Mouse (Mus musculus) embryonic facial prominence, embryonic 12.5 days (tissue): Measurements from ENCODE around the gene 4933430I17Rik. TPM values are rescaled to one million over a fixed set of nuclear protein-coding genes. Genes with fewer than 3 reads are reported as not detected.
A peak's percentile ranks its signal among the peaks of the same experiment; 100 is the strongest.

ENCODE experiments used
- ATAC-seq: fragments of 200-750 bp; cut with Nextera tagmentation; 2 replicates; pipeline ENCODE4 v1.8.0; 2017; ENCODE audit not compliant: insufficient number of reproducible peaks, insufficient read depth, low FRiP score, low TSS enrichment
- H3K27ac ChIP-seq: fragments of 300-500 bp; sonication (generic); 2 replicates; pipeline ENCODE4 v1.5.1; 2016; ENCODE audit warnings: mild to moderate bottlenecking
- H3K27me3 ChIP-seq: fragments of 300-500 bp; sonication (generic); 2 replicates; pipeline ENCODE4 v1.6.1; 2016; ENCODE audit warnings: mild to moderate bottlenecking, moderate library complexity
- H3K36me3 ChIP-seq: fragments of 300-500 bp; sonication (generic); 2 replicates; pipeline ENCODE4 v1.6.1; 2016; ENCODE audit warnings: mild to moderate bottlenecking
- H3K4me1 ChIP-seq: fragments of 300-500 bp; sonication (generic); 2 replicates; pipeline ENCODE4 v1.6.1; 2016
- H3K4me2 ChIP-seq: fragments of 300-500 bp; sonication (generic); replicated peaks from 2 replicates; pipeline ENCODE4 v1.6.1; 2016; ENCODE audit warnings: mild to moderate bottlenecking, moderate library complexity
- H3K4me3 ChIP-seq: fragments of 300-500 bp; sonication (generic); 2 replicates; pipeline ENCODE4 v1.5.1; 2016; ENCODE audit warnings: mild to moderate bottlenecking
- H3K9ac ChIP-seq: fragments of 300-500 bp; sonication (generic); 2 replicates; pipeline ENCODE4 v1.6.1; 2016; ENCODE audit warnings: mild to moderate bottlenecking, moderate library complexity
- H3K9me3 ChIP-seq: fragments of 300-500 bp; sonication (generic); 2 replicates; pipeline ENCODE4 v1.6.1; 2016; ENCODE audit warnings: mild to moderate bottlenecking, moderate library complexity
- WGBS: fragments of 180-500 bp; shearing (Covaris S2); methylation state at CpG from one replicate; pipeline ENCODE4 v1.1.7; 2016; 5-methylcytosine and 5-hydroxymethylcytosine counted together
- polyA plus RNA-seq: library from polyadenylated mRNA; unstranded; fragments of >200 nt; fragmentation: Nextera tagmentation; extraction: Ambion mirVana; gene quantifications from 2 replicates; pipeline ENCODE4 v1.2.1, GENCODE M21; 2016

4933430I17Rik gene
- polyA plus RNA-seq, 1 experiment from 2014 or later: 0.99 TPM

- no peaks in the 10 kb centered on the region for H3K9me3 ChIP-seq
- H3K4me3 ChIP-seq: no peak within 1 kb of the TSS
- WGBS: 51% methylated on average over 6 of the region's 6 CpGs
- no peak within 1 kb of the TSS for H3K4me2 ChIP-seq
- ATAC-seq: no peak
- H3K36me3 ChIP-seq: no peaks in the 10 kb centered on the region
- no peaks in the 10 kb centered on the region for H3K27me3 ChIP-seq
- H3K9ac ChIP-seq: no peak within 1 kb of the TSS
- H3K27ac ChIP-seq: no peak within 1 kb of the TSS
- H3K4me1 ChIP-seq: no peaks in the 10 kb centered on the region
Measured at GRCm38 (mm10) chr4:62559797-62560329, 34.7 kb downstream of the 4933430I17Rik start, which contains the start of gene Rgs3. Rgs3 (plus strand) TSS chr4:62559847.

- WGBS: 24% methylated on average over 4 of the region's 4 CpGs
- Histone ChIP-seq H3K27me3 (no peaks in the 10 kb centered on the region), H3K4me2 (no peak overlapping the region), H3K4me3 (no peak overlapping the region), H3K4me1 (no peaks in the 10 kb centered on the region), H3K36me3 (no peaks in the 10 kb centered on the region), H3K9ac (no peak overlapping the region), H3K27ac (no peak overlapping the region), H3K9me3 (no peaks in the 10 kb centered on the region)
- peak; percentile 48; the same call in 1 of the 2 replicates for ATAC-seq
Measured at GRCm38 (mm10) chr4:62560963-62561629, 35.9 kb downstream of the 4933430I17Rik start.

- H3K4me1 ChIP-seq: no peaks in the 10 kb centered on the region
- H3K27me3 ChIP-seq: no peaks in the 10 kb centered on the region
- H3K4me2 ChIP-seq: no peak overlapping the region
- H3K36me3 ChIP-seq: no peaks in the 10 kb centered on the region
- H3K27ac ChIP-seq: no peak overlapping the region
- H3K9me3 ChIP-seq: no peaks in the 10 kb centered on the region
- no peak overlapping the region for H3K4me3 ChIP-seq
- 48% methylated on average over 3 of the region's 3 CpGs for WGBS
- H3K9ac ChIP-seq: no peak overlapping the region
- ATAC-seq: no peak
Measured at GRCm38 (mm10) chr4:62561630-62562001, 36.4 kb downstream of the 4933430I17Rik start.

GRCm38 (mm10) chr4:62562006-62562405, 36.8 kb downstream of the 4933430I17Rik start:
- no peaks in the 10 kb centered on the region for H3K4me1 ChIP-seq
- no peaks in the 10 kb centered on the region for H3K9me3 ChIP-seq
- WGBS: 70% methylated on average over 4 of the region's 4 CpGs
- ATAC-seq: no peak
- no peak overlapping the region for H3K9ac ChIP-seq
- H3K4me3 ChIP-seq: no peak overlapping the region
- H3K4me2 ChIP-seq: no peak overlapping the region
- no peak overlapping the region for H3K27ac ChIP-seq
- no peaks in the 10 kb centered on the region for H3K27me3 ChIP-seq
- no peaks in the 10 kb centered on the region for H3K36me3 ChIP-seq

GRCm38 (mm10) chr4:62566530-62566929, 41.4 kb downstream of the 4933430I17Rik start:
- Histone ChIP-seq H3K9ac (no peak overlapping the region), H3K9me3 (no peaks in the 10 kb centered on the region), H3K27ac (no peak overlapping the region), H3K4me2 (no peak overlapping the region), H3K4me3 (no peak overlapping the region), H3K36me3 (no peaks in the 10 kb centered on the region), H3K4me1 (no peaks in the 10 kb centered on the region), H3K27me3 (no peaks in the 10 kb centered on the region)
- no peak for ATAC-seq
- WGBS: 71% methylated on average over 4 of the region's 4 CpGs

GRCm38 (mm10) chr4:62567696-62568095, 42.5 kb downstream of the 4933430I17Rik start:
- no peaks in the 10 kb centered on the region for H3K27me3 ChIP-seq

GRCm38 (mm10) chr4:62568359-62568758, 43.2 kb downstream of the 4933430I17Rik start:
- H3K9ac ChIP-seq: no peak overlapping the region
- 92% methylated on average over 1 of the region's 1 CpGs for WGBS
- ATAC-seq: no peak
- no peak overlapping the region for H3K27ac ChIP-seq
- no peaks in the 10 kb centered on the region for H3K36me3 ChIP-seq
- no peak overlapping the region for H3K4me3 ChIP-seq
- no peaks in the 10 kb centered on the region for H3K4me1 ChIP-seq
- no peaks in the 10 kb centered on the region for H3K9me3 ChIP-seq
- H3K27me3 ChIP-seq: no peaks in the 10 kb centered on the region
- no peak overlapping the region for H3K4me2 ChIP-seq

More at GRCm38 (mm10) chr4:62567696-62568095, 42.5 kb downstream of the 4933430I17Rik start:
- Histone ChIP-seq H3K36me3 (no peaks in the 10 kb centered on the region), H3K27ac (no peak overlapping the region), H3K4me2 (no peak overlapping the region), H3K9me3 (no peaks in the 10 kb centered on the region), H3K9ac (no peak overlapping the region), H3K4me3 (no peak overlapping the region), H3K4me1 (no peaks in the 10 kb centered on the region)
- no peak for ATAC-seq
- 92% methylated on average over 6 of the region's 6 CpGs for WGBS

- 96% methylated on average over 5 of the region's 5 CpGs for WGBS
- no peak overlapping the region for H3K4me3 ChIP-seq
- H3K36me3 ChIP-seq: no peaks in the 10 kb centered on the region
- H3K27me3 ChIP-seq: no peaks in the 10 kb centered on the region
- H3K4me1 ChIP-seq: no peaks in the 10 kb centered on the region
- no peaks in the 10 kb centered on the region for H3K9me3 ChIP-seq
- no peak overlapping the region for H3K4me2 ChIP-seq
- H3K9ac ChIP-seq: no peak overlapping the region
- no peak for ATAC-seq
- no peak overlapping the region for H3K27ac ChIP-seq
Measured at GRCm38 (mm10) chr4:62569603-62570002, 44.4 kb downstream of the 4933430I17Rik start.

GRCm38 (mm10) chr4:62570029-62570428, 44.9 kb downstream of the 4933430I17Rik start:
- Histone ChIP-seq H3K36me3 (no peaks in the 10 kb centered on the region), H3K4me1 (no peaks in the 10 kb centered on the region), H3K27ac (no peak overlapping the region), H3K4me3 (no peak overlapping the region), H3K4me2 (no peak overlapping the region), H3K27me3 (no peaks in the 10 kb centered on the region), H3K9me3 (no peaks in the 10 kb centered on the region), H3K9ac (no peak overlapping the region)
- 50% methylated on average over 5 of the region's 5 CpGs for WGBS
- ATAC-seq: no peak

- Histone ChIP-seq H3K4me1 (peaks cover 19% of the 10 kb centered on the region), H3K4me2 (peak overlapping the region; percentile 82), H3K27ac (0 out of 2 replicates have a peak overlapping the region, but pooled peaks have one; percentile 20), H3K4me3 (peak overlapping the region; percentile 44), H3K9me3 (no peaks in the 10 kb centered on the region), H3K36me3 (no peaks in the 10 kb centered on the region), H3K9ac (peak overlapping the region; percentile 30; the same call in 1 of the 2 replicates), H3K27me3 (peaks cover 40% of the 10 kb centered on the region)
- peak; percentile 67; the same call in 1 of the 2 replicates for ATAC-seq
- WGBS: 27% methylated on average over 18 of the region's 18 CpGs
Measured at GRCm38 (mm10) chr4:62582365-62583264, 57.4 kb downstream of the 4933430I17Rik start.

- Histone ChIP-seq H3K36me3 (no peaks in the 10 kb centered on the region), H3K27ac (peak overlapping the region; percentile 71), H3K4me1 (peaks cover 19% of the 10 kb centered on the region), H3K4me2 (peak overlapping the region; percentile 82), H3K9ac (peak overlapping the region; percentile 30), H3K4me3 (peak overlapping the region; percentile 44), H3K9me3 (no peaks in the 10 kb centered on the region), H3K27me3 (peaks cover 40% of the 10 kb centered on the region)
- WGBS: under 1% methylated on average over 42 of the region's 42 CpGs
- ATAC-seq: peak; percentile 59
Measured at GRCm38 (mm10) chr4:62583265-62584092, 58.3 kb downstream of the 4933430I17Rik start.
